Mouse (Mus musculus) intestine, embryonic 14.5 days (tissue): ENCODE data around the gene Zgpat. TPM values are rescaled to one million over a fixed set of nuclear protein-coding genes. Genes with fewer than 3 reads are reported as not detected.
A peak's percentile ranks its signal among the peaks of the same experiment; 100 is the strongest.

Experiments used
- ATAC-seq: fragments of 200-750 bp; cut with Nextera tagmentation; replicated peaks from 2 replicates; pipeline ENCODE4 v1.8.0; 2017; ENCODE audit warnings: low read depth, moderate number of reproducible peaks, moderate TSS enrichment, moderate library complexity; ENCODE audit not compliant: low FRiP score, low TSS enrichment
- DNase-seq: peaks from one replicate; pipeline ENCODE4 v3.0.0-alpha.2; 2018; ENCODE audit warnings: low spot score
- H3K27ac ChIP-seq: fragments of 300-500 bp; sonication (generic); 2 replicates; pipeline ENCODE4 v1.5.1; 2014; ENCODE audit warnings: low read depth, mild to moderate bottlenecking, control low read depth
- H3K27me3 ChIP-seq: fragments of 300-500 bp; sonication (generic); replicated peaks from 2 replicates; pipeline ENCODE4 v1.6.1; 2014; ENCODE audit warnings: low read length, control low read depth; ENCODE audit not compliant: control insufficient read depth, insufficient read depth
- H3K36me3 ChIP-seq: fragments of 300-500 bp; sonication (generic); 2 replicates; pipeline ENCODE4 v1.6.1; 2014; ENCODE audit warnings: low read length, control low read depth; ENCODE audit not compliant: control insufficient read depth, insufficient read depth
- H3K4me1 ChIP-seq: fragments of 300-500 bp; sonication (generic); replicated peaks from 2 replicates; pipeline ENCODE4 v1.6.1; 2014; ENCODE audit warnings: low read length, control low read depth, mixed read lengths; ENCODE audit not compliant: control insufficient read depth, insufficient read depth
- H3K4me2 ChIP-seq: fragments of 300-500 bp; sonication (generic); 2 replicates; pipeline ENCODE4 v1.6.1; 2014; ENCODE audit warnings: low read length
- H3K4me3 ChIP-seq: fragments of 300-500 bp; sonication (generic); 2 replicates; pipeline ENCODE4 v1.5.1; 2014; ENCODE audit warnings: low read depth, low read length, control low read depth, mixed read lengths
- H3K9ac ChIP-seq: fragments of 300-500 bp; sonication (generic); 2 replicates; pipeline ENCODE4 v1.6.1; 2014; ENCODE audit warnings: mild to moderate bottlenecking, low read length
- H3K9me3 ChIP-seq: fragments of 300-500 bp; sonication (generic); 2 replicates; pipeline ENCODE4 v1.6.1; 2016; ENCODE audit warnings: low read length, control low read depth; ENCODE audit not compliant: control insufficient read depth
- WGBS: fragments of 180-500 bp; shearing (Covaris S2); extraction: QIAGEN DNeasy Blood & Tissue Kit; methylation state at CpG from one replicate; pipeline ENCODE4 v1.1.7; 2014; 5-methylcytosine and 5-hydroxymethylcytosine counted together
- polyA plus RNA-seq: library from polyadenylated mRNA; unstranded; fragments of >200 nt; fragmentation: Nextera tagmentation; extraction: Ambion mirVana; gene quantifications from 2 replicates; pipeline ENCODE4 v1.2.1, GENCODE M21; 2014

Zgpat gene
- 34.4 and 38.2 TPM in 2 replicates for polyA plus RNA-seq

DNA sequence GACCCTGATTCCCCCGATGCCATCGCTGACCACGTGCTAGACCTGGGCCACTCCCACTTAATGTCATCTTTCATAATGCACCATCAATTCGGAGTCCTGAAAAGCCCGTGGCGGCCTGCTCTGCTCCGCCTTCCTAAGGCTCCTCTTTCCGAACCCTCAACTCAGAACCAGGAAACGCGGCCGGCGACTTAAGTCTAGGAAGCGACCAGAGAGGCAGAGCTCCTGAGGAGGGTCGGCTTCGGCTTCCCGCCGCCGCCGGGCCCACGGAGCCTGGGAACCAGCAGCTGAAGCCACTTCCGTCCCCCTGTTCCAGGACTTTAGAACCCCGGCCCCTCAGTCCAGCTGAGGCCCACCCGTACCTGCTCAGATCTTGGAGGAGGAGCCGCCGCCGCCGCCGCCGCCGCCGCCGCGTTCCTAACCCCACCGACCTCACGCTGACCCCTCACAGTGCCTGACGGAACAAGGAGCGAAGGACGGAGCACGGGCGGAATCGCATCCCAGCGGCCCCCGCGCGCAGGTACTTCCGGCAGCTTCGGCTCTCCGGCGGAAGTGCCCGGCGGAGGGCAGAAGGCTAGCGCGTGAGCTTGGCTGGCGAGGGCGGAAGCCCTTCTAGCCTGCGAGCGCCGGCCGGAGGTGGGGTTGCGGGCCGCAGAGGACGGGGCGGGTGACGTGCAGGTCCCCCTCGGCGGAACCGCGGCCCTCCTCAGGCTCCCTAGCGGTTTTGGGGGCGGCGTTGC is at the start of gene Zgpat, which contains the start of gene Arfrp1:
Gene Zgpat, plus strand, starts transcription at position 69 of the 737 bp plus-strand sequence.
Gene Arfrp1, minus strand, starts transcription at position 545 of the 737 bp plus-strand sequence.
- Histone ChIP-seq H3K4me3 (peak within 1 kb of the TSS; percentile 84), H3K27me3 (no peaks in the 10 kb centered on the region), H3K9ac (peak within 1 kb of the TSS; percentile 71), H3K9me3 (no peaks in the 10 kb centered on the region), H3K27ac (peak within 1 kb of the TSS; percentile 72), H3K4me1 (peaks cover 29% of the 10 kb centered on the region), H3K36me3 (peaks cover 39% of the 10 kb centered on the region), H3K4me2 (peak within 1 kb of the TSS; percentile 76)
- ATAC-seq (peak; percentile 89), DNase-seq (peak; percentile 90)
- WGBS: under 1% methylated on average over 71 of the region's 71 CpGs

DNA sequence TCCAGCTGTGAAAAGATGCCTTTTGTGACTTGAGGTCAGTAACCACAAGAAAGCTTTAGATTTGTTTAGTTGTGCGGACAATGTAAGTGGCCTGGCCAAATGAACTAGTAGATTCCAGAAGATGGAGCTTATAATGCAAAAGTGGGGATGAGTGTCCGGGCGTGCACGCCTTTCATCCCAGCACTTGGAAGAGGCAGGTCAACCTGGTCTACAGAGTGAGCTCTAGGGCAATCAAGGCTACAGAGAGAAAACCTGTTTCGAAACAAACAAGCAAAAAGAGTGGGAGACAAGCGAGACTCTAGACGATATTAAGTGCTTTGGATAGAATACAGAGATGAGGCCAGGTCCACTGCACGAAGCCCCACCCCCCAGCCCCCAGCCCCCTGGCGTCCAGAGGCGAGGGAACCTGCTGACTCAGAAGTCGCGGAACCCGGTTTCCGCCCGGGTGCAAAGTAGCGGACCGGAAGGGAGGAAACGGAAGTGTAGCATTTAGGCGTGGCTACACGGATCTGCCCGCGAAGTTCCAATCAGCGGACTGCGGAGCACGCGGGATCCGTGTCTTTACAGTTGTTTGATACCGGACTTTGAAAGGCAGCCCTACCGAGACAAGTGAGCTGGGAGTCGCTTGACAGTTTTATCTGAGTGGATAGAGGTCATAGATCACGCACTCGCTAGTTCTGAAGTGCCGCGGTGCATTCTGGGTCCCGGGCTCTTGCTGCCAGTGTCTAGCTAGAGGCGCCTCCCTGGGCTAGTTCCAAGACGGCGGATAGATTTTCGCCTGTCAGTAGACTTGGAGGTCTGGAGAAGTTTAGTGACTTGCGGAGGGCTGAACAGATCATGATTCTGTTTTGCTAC is 45.3 kb upstream of the Zgpat start, which contains the start of gene Rtel1:
Gene Rtel1, plus strand, starts transcription at position 492 of the 855 bp plus-strand sequence.
- H3K4me3 ChIP-seq: peak within 1 kb of the TSS; percentile 47
- H3K4me2 ChIP-seq: peak within 1 kb of the TSS; percentile 81
- H3K27ac ChIP-seq: peak within 1 kb of the TSS; percentile 3; the same call in 1 of the 2 replicates
- peak; percentile 93 for ATAC-seq
- DNase-seq: peak; percentile 92
- H3K27me3 ChIP-seq: peaks cover 13% of the 10 kb centered on the region
- H3K4me1 ChIP-seq: 0 out of 2 replicates have a peak, but pooled peaks cover 6% of the 10 kb centered on the region
- peaks cover 20% of the 10 kb centered on the region for H3K36me3 ChIP-seq
- H3K9me3 ChIP-seq: no peaks in the 10 kb centered on the region
- H3K9ac ChIP-seq: peak within 1 kb of the TSS; percentile 58
- WGBS: 6% methylated on average over 40 of the region's 40 CpGs

DNA sequence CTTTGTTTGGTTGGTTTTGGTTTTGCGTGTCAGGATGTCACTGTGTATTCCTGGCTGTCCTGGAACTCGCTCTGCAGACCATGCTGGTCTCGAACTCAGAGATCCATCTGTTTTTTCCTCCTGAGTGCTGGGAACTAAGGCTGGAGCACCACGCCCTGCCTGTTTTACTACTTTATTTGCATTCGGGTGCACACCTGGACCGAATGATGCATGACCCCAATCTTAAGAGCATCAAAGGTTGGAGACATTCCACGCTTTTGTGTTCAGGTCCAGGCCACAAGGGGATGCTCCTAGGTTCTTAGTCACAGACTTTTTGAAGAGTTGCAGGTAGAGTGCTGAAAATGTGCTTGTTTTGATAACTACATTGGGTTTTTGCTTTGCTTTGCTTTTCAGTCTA is 44.6 kb upstream of the Zgpat start:
- 12% methylated on average over 7 of the region's 7 CpGs for WGBS
- H3K9me3 ChIP-seq: no peaks in the 10 kb centered on the region
- peak overlapping the region; percentile 58 for H3K9ac ChIP-seq
- 0 out of 2 replicates have a peak, but pooled peaks cover 6% of the 10 kb centered on the region for H3K4me1 ChIP-seq
- peaks cover 7% of the 10 kb centered on the region; the same call in 1 of the 2 replicates for H3K27me3 ChIP-seq
- H3K4me2 ChIP-seq: peak overlapping the region; percentile 81
- ATAC-seq (no peak), DNase-seq (no peak)
- H3K27ac ChIP-seq: no peak overlapping the region
- peak overlapping the region; percentile 47 for H3K4me3 ChIP-seq
- peaks cover 26% of the 10 kb centered on the region for H3K36me3 ChIP-seq

DNA sequence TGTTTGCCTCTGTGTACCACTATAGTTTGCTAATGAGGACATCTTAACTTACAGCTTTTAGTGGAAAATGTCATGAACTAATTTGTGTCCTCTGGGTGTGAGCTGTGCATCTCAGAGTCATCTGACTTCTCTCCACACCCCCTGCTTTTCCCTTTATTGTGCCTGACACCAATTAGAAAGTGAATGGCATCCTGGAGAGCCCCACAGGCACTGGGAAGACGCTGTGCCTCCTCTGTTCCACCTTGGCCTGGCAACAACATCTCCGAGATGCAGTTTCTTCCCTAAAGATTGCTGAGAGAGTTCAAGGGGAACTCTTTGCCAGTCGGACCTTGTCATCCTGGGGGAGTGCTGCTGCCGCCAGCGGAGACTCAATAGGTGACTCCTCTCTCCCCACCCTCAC is 42.6 kb upstream of the Zgpat start:
- H3K4me3 ChIP-seq: no peak overlapping the region
- WGBS: 77% methylated on average over 5 of the region's 5 CpGs
- ATAC-seq: no peak

DNA sequence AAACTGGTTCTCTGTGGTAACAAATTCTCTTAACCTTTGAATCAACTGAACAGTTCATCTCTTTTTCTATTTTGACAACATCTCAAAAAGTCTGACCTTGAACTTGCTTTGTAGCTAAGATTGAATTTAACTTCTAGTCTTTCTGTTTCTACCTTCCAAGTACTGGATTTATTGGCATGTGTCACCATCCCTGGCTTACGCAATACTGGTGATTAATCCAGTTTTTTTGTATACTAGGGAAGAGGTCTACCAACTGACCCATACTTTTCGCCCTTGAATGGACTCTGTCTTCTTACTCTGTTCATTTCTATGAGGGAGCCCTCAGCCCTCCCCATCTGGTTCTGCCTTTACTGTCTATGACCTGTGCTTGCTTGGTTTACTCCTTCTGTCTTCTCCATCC is 38.6 kb upstream of the Zgpat start:
- Histone ChIP-seq H3K4me1 (no peaks in the 10 kb centered on the region), H3K27ac (no peak overlapping the region), H3K36me3 (peaks cover 80% of the 10 kb centered on the region), H3K9ac (no peak overlapping the region), H3K4me2 (no peak overlapping the region), H3K9me3 (no peaks in the 10 kb centered on the region), H3K4me3 (no peak overlapping the region), H3K27me3 (no peaks in the 10 kb centered on the region)
- no peak for ATAC-seq
- DNase-seq: no peak
- WGBS: 98% methylated on average over 2 of the region's 2 CpGs

More for the DNA sequence above, 42.6 kb upstream of the Zgpat start:
- Histone ChIP-seq H3K9me3 (no peaks in the 10 kb centered on the region), H3K36me3 (peaks cover 46% of the 10 kb centered on the region), H3K4me1 (0 out of 2 replicates have a peak, but pooled peaks cover 6% of the 10 kb centered on the region), H3K9ac (no peak overlapping the region), H3K27ac (no peak overlapping the region), H3K27me3 (no peaks in the 10 kb centered on the region), H3K4me2 (no peak overlapping the region)
- no peak for DNase-seq

DNA sequence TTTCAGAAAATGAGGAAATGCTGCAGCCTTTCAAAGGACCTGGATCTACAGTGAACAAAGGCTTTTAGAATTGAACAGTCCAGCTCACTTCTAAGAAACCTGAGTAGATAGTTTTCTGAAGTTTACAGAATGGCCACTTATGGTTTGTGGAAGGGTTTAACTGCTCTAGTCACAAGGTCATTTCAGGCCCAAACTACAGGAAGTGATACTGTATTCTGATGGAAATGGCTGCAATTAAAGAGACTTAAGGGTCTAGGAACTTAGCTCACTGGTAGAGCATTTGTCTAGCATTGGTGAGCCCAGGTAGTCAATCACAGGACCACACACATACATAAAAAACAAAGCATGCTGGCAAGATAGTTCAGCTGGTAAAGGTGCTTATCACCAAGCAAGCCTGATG is 32.2 kb upstream of the Zgpat start:
- peaks cover 81% of the 10 kb centered on the region for H3K36me3 ChIP-seq
- no peaks in the 10 kb centered on the region for H3K4me1 ChIP-seq
- no peak overlapping the region for H3K4me3 ChIP-seq
- no peaks in the 10 kb centered on the region for H3K27me3 ChIP-seq
- H3K9ac ChIP-seq: no peak overlapping the region
- H3K4me2 ChIP-seq: no peak overlapping the region
- no peak for ATAC-seq
- no peaks in the 10 kb centered on the region for H3K9me3 ChIP-seq
- no peak for DNase-seq
- no peak overlapping the region for H3K27ac ChIP-seq

DNA sequence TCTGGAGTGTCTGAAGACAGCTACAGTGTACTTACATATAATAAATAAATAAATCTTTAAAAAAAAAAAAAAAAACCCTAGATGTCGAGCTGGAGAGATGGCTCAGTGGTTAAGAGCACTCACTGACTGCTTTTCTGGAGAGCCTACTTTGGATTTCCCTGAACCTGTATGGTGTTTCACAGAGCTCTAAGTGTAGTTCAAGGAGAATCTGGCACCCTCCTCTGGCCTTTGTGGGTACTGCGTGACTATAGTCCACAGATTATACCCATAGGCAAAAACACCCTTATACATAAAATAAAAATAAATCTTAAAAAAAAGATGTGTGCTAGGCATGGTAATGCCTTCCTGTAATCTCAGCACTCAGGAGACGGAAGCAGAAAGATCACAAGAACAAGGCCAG is 30.7 kb upstream of the Zgpat start:
- peaks cover 84% of the 10 kb centered on the region for H3K36me3 ChIP-seq
- peak; percentile 81 for DNase-seq

DNA sequence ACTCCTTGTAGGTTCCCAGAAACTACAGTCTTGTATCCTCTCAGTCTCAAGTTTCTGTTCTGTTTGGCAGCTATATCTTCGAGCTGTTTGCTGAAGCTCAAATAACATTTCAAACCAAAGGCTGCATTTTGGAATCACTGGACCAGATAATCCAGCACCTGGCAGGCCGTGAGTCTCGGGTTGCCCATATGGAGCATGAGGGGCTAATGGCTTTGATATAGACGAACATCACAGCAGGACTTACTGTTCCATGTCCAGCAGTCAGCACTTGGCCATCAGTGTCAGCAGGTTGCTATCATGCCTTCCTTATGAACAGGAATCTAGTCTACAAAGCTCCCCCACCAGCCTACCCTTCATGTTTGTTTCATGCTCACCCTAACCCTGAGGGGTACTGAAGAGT is 24.3 kb upstream of the Zgpat start:
- Histone ChIP-seq H3K9me3 (no peaks in the 10 kb centered on the region), H3K27ac (no peak overlapping the region), H3K4me2 (no peak overlapping the region), H3K4me3 (no peak overlapping the region), H3K9ac (no peak overlapping the region), H3K27me3 (no peaks in the 10 kb centered on the region), H3K36me3 (peaks cover 80% of the 10 kb centered on the region), H3K4me1 (no peaks in the 10 kb centered on the region)
- WGBS: 90% methylated on average over 4 of the region's 4 CpGs
- ATAC-seq: no peak
- DNase-seq: no peak

More for the DNA sequence above, 30.7 kb upstream of the Zgpat start:
- Histone ChIP-seq H3K4me2 (no peak overlapping the region), H3K27ac (no peak overlapping the region), H3K9ac (no peak overlapping the region), H3K4me1 (no peaks in the 10 kb centered on the region), H3K9me3 (no peaks in the 10 kb centered on the region), H3K4me3 (no peak overlapping the region), H3K27me3 (no peaks in the 10 kb centered on the region)
- WGBS: 67% methylated on average over 3 of the region's 3 CpGs
- ATAC-seq: peak; percentile 75; the same call in 1 of the 2 replicates
